Mouse (Mus musculus) forebrain, postnatal 0 days (tissue): ENCODE measurements around the gene Rtl10. TPM values are rescaled to one million over a fixed set of nuclear protein-coding genes. Genes with fewer than 3 reads are reported as not detected.

Source experiments
- ATAC-seq: fragments of 200-750 bp; cut with Nextera tagmentation; 2 replicates; pipeline ENCODE4 v1.8.0; 2017; ENCODE audit warnings: mild to moderate bottlenecking, moderate library complexity
- DNase-seq: peaks from one replicate; pipeline ENCODE4 v3.0.0-alpha.2; 2015
- H3K27ac ChIP-seq: fragments of 300-500 bp; sonication (generic); 2 replicates; pipeline ENCODE4 v1.5.1; 2014; ENCODE audit warnings: low read depth, mild to moderate bottlenecking, antibody characterized with exemption, low read length, moderate library complexity, mixed read lengths
- H3K27me3 ChIP-seq: fragments of 300-500 bp; sonication (generic); 2 replicates; pipeline ENCODE4 v1.6.1; 2014; ENCODE audit warnings: mild to moderate bottlenecking, low read length, mixed read lengths; ENCODE audit not compliant: insufficient read depth
- H3K36me3 ChIP-seq: fragments of 300-500 bp; sonication (generic); 2 replicates; pipeline ENCODE4 v1.6.1; 2014; ENCODE audit warnings: mild to moderate bottlenecking, moderate library complexity; ENCODE audit not compliant: insufficient read depth
- H3K4me1 ChIP-seq: fragments of 300-500 bp; sonication (generic); 2 replicates; pipeline ENCODE4 v1.6.1; 2014; ENCODE audit warnings: antibody characterized with exemption; ENCODE audit not compliant: insufficient read depth
- H3K4me2 ChIP-seq: fragments of 300-500 bp; sonication (generic); 2 replicates; pipeline ENCODE4 v1.6.1; 2014; ENCODE audit warnings: low read depth, mild to moderate bottlenecking, moderate library complexity
- H3K4me3 ChIP-seq: fragments of 300-500 bp; sonication (generic); 2 replicates; pipeline ENCODE4 v1.5.1; 2014; ENCODE audit warnings: low read depth, low read length, mixed read lengths
- H3K9ac ChIP-seq: fragments of 300-500 bp; sonication (generic); 2 replicates; pipeline ENCODE4 v1.6.1; 2014; ENCODE audit warnings: mild to moderate bottlenecking
- H3K9me3 ChIP-seq: fragments of 300-500 bp; sonication (generic); 2 replicates; pipeline ENCODE4 v1.6.1; 2016; ENCODE audit warnings: low read length
- CTCF ChIP-seq: sonication (generic); IDR thresholded peaks from 2 replicates; pipeline ENCODE4 v1.5.1; 2016; ENCODE audit warnings: antibody characterized with exemption, control low read depth, low read depth
- WGBS: fragments of 180-500 bp; shearing (Covaris S2); extraction: QIAGEN DNeasy Blood & Tissue Kit; methylation state at CpG from one replicate; pipeline ENCODE4 v1.1.7; 2014; 5-methylcytosine and 5-hydroxymethylcytosine counted together
- polyA plus RNA-seq: library from polyadenylated mRNA; unstranded; fragments of >200 nt; fragmentation: Nextera tagmentation; extraction: Ambion mirVana; gene quantifications from 2 replicates; pipeline ENCODE4 v1.2.1, GENCODE M21; 2015
- total RNA-seq: library from RNA; depleted of rRNA; stranded (reverse); fragments of >200 nt; gene quantifications from 2 replicates; pipeline ENCODE4 v1.2.3, GENCODE M21; 2014

The Rtl10 gene
- total and polyA plus RNA-seq, 2 experiments from 2014 or later: 2.9 to 7.7 TPM

GRCm38 (mm10) chr16:18480933-18481485, 17.7 kb upstream of the Rtl10 start:
- no peaks in the 10 kb centered on the region for H3K36me3 ChIP-seq
- DNase-seq: no peak
- no peak overlapping the region for H3K4me2 ChIP-seq
- no peak for TF ChIP-seq CTCF
- H3K27me3 ChIP-seq: no peaks in the 10 kb centered on the region
- no peak overlapping the region for H3K9ac ChIP-seq
- no peak overlapping the region for H3K4me3 ChIP-seq
- H3K9me3 ChIP-seq: no peaks in the 10 kb centered on the region
- ATAC-seq: no peak
- WGBS: 65% methylated on average over 4 of the region's 4 CpGs
- no peaks in the 10 kb centered on the region for H3K4me1 ChIP-seq
- H3K27ac ChIP-seq: no peak overlapping the region

GRCm38 (mm10) chr16:18482431-18482830, 16.3 kb upstream of the Rtl10 start:
- H3K9ac ChIP-seq: no peak overlapping the region
- H3K4me3 ChIP-seq: no peak overlapping the region
- H3K4me2 ChIP-seq: no peak overlapping the region
- no peaks in the 10 kb centered on the region for H3K9me3 ChIP-seq
- no peak overlapping the region for H3K27ac ChIP-seq
- no peaks in the 10 kb centered on the region for H3K27me3 ChIP-seq
- H3K4me1 ChIP-seq: no peaks in the 10 kb centered on the region
- 86% methylated on average over 3 of the region's 3 CpGs for WGBS
- no peak for DNase-seq
- no peak for ATAC-seq
- no peaks in the 10 kb centered on the region for H3K36me3 ChIP-seq
- no peak for TF ChIP-seq CTCF

- no peak for ATAC-seq
- no peaks in the 10 kb centered on the region for H3K27me3 ChIP-seq
- WGBS: 67% methylated on average over 5 of the region's 5 CpGs
Observed at GRCm38 (mm10) chr16:18483839-18484238, 14.9 kb upstream of the Rtl10 start.

GRCm38 (mm10) chr16:18484386-18484785, 14.3 kb upstream of the Rtl10 start:
- no peaks in the 10 kb centered on the region for H3K9me3 ChIP-seq
- no peak overlapping the region for H3K4me2 ChIP-seq
- H3K4me1 ChIP-seq: no peaks in the 10 kb centered on the region
- H3K27ac ChIP-seq: no peak overlapping the region
- ATAC-seq (no peak), DNase-seq (no peak)
- H3K9ac ChIP-seq: no peak overlapping the region
- no peak overlapping the region for H3K4me3 ChIP-seq
- WGBS: 6% methylated on average over 4 of the region's 4 CpGs
- no peaks in the 10 kb centered on the region for H3K27me3 ChIP-seq
- H3K36me3 ChIP-seq: no peaks in the 10 kb centered on the region
- no peak for TF ChIP-seq CTCF

More at GRCm38 (mm10) chr16:18483839-18484238, 14.9 kb upstream of the Rtl10 start:
- H3K4me2 ChIP-seq: no peak overlapping the region
- no peaks in the 10 kb centered on the region for H3K4me1 ChIP-seq
- no peak overlapping the region for H3K4me3 ChIP-seq
- no peaks in the 10 kb centered on the region for H3K9me3 ChIP-seq
- H3K36me3 ChIP-seq: no peaks in the 10 kb centered on the region
- TF ChIP-seq CTCF: no peak
- no peak for DNase-seq
- H3K9ac ChIP-seq: no peak overlapping the region
- H3K27ac ChIP-seq: no peak overlapping the region

GRCm38 (mm10) chr16:18484794-18485435, 13.8 kb upstream of the Rtl10 start:
- Histone ChIP-seq H3K36me3 (no peaks in the 10 kb centered on the region), H3K9me3 (no peaks in the 10 kb centered on the region), H3K27me3 (no peaks in the 10 kb centered on the region), H3K4me2 (no peak overlapping the region), H3K27ac (no peak overlapping the region), H3K4me3 (no peak overlapping the region), H3K9ac (no peak overlapping the region), H3K4me1 (no peaks in the 10 kb centered on the region)
- 16% methylated on average over 5 of the region's 5 CpGs for WGBS
- TF ChIP-seq CTCF: no peak
- ATAC-seq (peak; percentile 29; the same call in 1 of the 2 replicates), DNase-seq (no peak)

- Histone ChIP-seq H3K4me2 (no peak overlapping the region), H3K27me3 (no peaks in the 10 kb centered on the region), H3K36me3 (no peaks in the 10 kb centered on the region), H3K4me3 (no peak overlapping the region), H3K9me3 (no peaks in the 10 kb centered on the region), H3K9ac (no peak overlapping the region), H3K4me1 (no peaks in the 10 kb centered on the region), H3K27ac (no peak overlapping the region)
- 93% methylated on average over 2 of the region's 2 CpGs for whole genome bisulfite sequencing
- no peak for TF ChIP-seq CTCF
- no peak for DNase-seq
- no peak for ATAC-seq
Observed at GRCm38 (mm10) chr16:18486126-18486525, 12.6 kb upstream of the Rtl10 start.

GRCm38 (mm10) chr16:18490281-18490680, 8.4 kb upstream of the Rtl10 start:
- H3K4me2 ChIP-seq: no peak overlapping the region
- H3K9ac ChIP-seq: no peak overlapping the region
- DNase-seq: no peak
- H3K4me3 ChIP-seq: no peak overlapping the region
- WGBS: 92% methylated on average over 3 of the region's 3 CpGs
- no peak for TF ChIP-seq CTCF
- H3K27ac ChIP-seq: no peak overlapping the region
- no peak for ATAC-seq
- H3K4me1 ChIP-seq: no peaks in the 10 kb centered on the region
- H3K36me3 ChIP-seq: no peaks in the 10 kb centered on the region
- H3K27me3 ChIP-seq: no peaks in the 10 kb centered on the region
- H3K9me3 ChIP-seq: no peaks in the 10 kb centered on the region
